Mouse (Mus musculus): Measurements from ENCODE around the gene Tpm3. TPM values are rescaled to one million over a fixed set of nuclear protein-coding genes. Genes with fewer than 3 reads are reported as not detected.
A peak's percentile ranks its signal among the peaks of the same experiment; 100 is the strongest.

The Tpm3 gene
- total RNA-seq (2022), result 100 to 1,000 TPM; 143 to 186 (median 163) TPM

- no peak for DNase-seq (ENCODE audit: low spot score in 2 of 2)
Measured at GRCm38 (mm10) chr3:90072294-90072693, at the start of gene Tpm3. TSS of gene Tpm3 (plus strand) at chr3:90072649.

GRCm38 (mm10) chr3:90034653-90035052, 37.8 kb upstream of the Tpm3 start:
- DNase-seq (ENCODE audit: low spot score in 2 of 2), result no peak

GRCm38 (mm10) chr3:90036263-90036662, 36.2 kb upstream of the Tpm3 start:
- no peak for DNase-seq (ENCODE audit: low spot score in 2 of 2)

GRCm38 (mm10) chr3:90049691-90050090, 22.8 kb upstream of the Tpm3 start:
- DNase-seq (ENCODE audit: low spot score in 2 of 2), result no peak

- peak; percentile 19 to 26 for DNase-seq (ENCODE audit: low spot score in 2 of 2)
Measured at GRCm38 (mm10) chr3:90051441-90052350, 20.8 kb upstream of the Tpm3 start, which contains the start of gene 4933434E20Rik. TSS of gene 4933434E20Rik (plus strand) at chr3:90051636.

GRCm38 (mm10) chr3:90052351-90053241, 19.9 kb upstream of the Tpm3 start, which contains the start of gene Ubap2l:
TSS of gene Ubap2l (minus strand) at chr3:90052628.
- peak; percentile 89 to 94 for DNase-seq (ENCODE audit: low spot score in 2 of 2)

- no peak for DNase-seq (ENCODE audit: low spot score in 2 of 2)
Measured at GRCm38 (mm10) chr3:90061549-90061948, 10.9 kb upstream of the Tpm3 start.

- DNase-seq (ENCODE audit: low spot score in 2 of 2), result no peak
Measured at GRCm38 (mm10) chr3:90062539-90062938, 9.9 kb upstream of the Tpm3 start.

GRCm38 (mm10) chr3:90064383-90064782, 8.1 kb upstream of the Tpm3 start:
- no peak for DNase-seq (ENCODE audit: low spot score in 2 of 2)

GRCm38 (mm10) chr3:90065553-90065952, 6.9 kb upstream of the Tpm3 start:
- DNase-seq (ENCODE audit: low spot score in 2 of 2), result peak in 1 of 2 experiments; percentile 37

GRCm38 (mm10) chr3:90067851-90068250, 4.6 kb upstream of the Tpm3 start:
- no peak for DNase-seq (ENCODE audit: low spot score in 2 of 2)

- DNase-seq (ENCODE audit: low spot score in 2 of 2), result no peak
Measured at GRCm38 (mm10) chr3:90069688-90070087, 2.8 kb upstream of the Tpm3 start.

GRCm38 (mm10) chr3:90076921-90077716, 4.7 kb downstream of the Tpm3 start:
- peak; percentile 64 to 87 for DNase-seq (ENCODE audit: low spot score in 2 of 2)

GRCm38 (mm10) chr3:90078224-90078623, 5.8 kb downstream of the Tpm3 start:
- no peak for DNase-seq (ENCODE audit: low spot score in 2 of 2)

GRCm38 (mm10) chr3:90079133-90079762, 6.8 kb downstream of the Tpm3 start:
- peak; percentile 89 to 90 for DNase-seq (ENCODE audit: low spot score in 2 of 2)

- DNase-seq (ENCODE audit: low spot score in 2 of 2), result peak; percentile 26 to 34
Measured at GRCm38 (mm10) chr3:90079763-90080497, 7.5 kb downstream of the Tpm3 start.

- no peak for DNase-seq (ENCODE audit: low spot score in 2 of 2)
Measured at GRCm38 (mm10) chr3:90080498-90080863, 8.0 kb downstream of the Tpm3 start.

- no peak for DNase-seq (ENCODE audit: low spot score in 2 of 2)
Measured at GRCm38 (mm10) chr3:90081365-90082240, 9.2 kb downstream of the Tpm3 start.

GRCm38 (mm10) chr3:90083034-90083433, 10.6 kb downstream of the Tpm3 start:
- DNase-seq (ENCODE audit: low spot score in 2 of 2), result peak in 1 of 2 experiments; percentile 32
